Mouse (Mus musculus) ovary, postnatal 10 days (tissue): ENCODE measurements at regions not wholly inside any gene's neighbourhood (a gene's known extent, or its start where the extent isn't known, plus 50 kb on each side); places are given as distances from the start of the nearest gene placed in this dataset.

Experiments
- DNase-seq: peaks from one replicate; pipeline ENCODE4 v3.0.0; 2022; ENCODE audit warnings: low spot score

DNA sequence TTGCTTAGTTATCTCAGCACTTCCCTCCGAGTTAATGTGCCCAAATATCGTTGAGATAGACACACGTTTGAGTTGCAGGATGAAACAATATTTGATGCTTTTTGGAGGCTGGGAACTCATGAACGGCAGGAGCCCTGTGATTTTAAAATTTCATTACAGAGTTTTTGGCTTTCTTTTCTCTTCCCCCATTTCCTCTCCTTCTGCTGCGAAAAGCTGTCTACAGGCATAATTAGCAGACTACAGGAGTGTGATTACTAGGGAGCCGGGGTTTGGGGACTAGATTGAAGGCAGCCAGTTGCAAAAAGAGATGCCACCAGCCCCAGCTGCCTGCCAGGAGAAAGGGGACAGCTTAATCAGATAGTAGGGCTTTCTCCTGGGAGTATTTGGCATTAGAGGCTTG lies 274.2 kb upstream of the Mki67 start:
- DNase-seq = no peak

- no peak for DNase-seq
These were observed 280.7 kb upstream of the Mki67 start for GRCm38 (mm10) chr7:135996896-135997295.

DNA sequence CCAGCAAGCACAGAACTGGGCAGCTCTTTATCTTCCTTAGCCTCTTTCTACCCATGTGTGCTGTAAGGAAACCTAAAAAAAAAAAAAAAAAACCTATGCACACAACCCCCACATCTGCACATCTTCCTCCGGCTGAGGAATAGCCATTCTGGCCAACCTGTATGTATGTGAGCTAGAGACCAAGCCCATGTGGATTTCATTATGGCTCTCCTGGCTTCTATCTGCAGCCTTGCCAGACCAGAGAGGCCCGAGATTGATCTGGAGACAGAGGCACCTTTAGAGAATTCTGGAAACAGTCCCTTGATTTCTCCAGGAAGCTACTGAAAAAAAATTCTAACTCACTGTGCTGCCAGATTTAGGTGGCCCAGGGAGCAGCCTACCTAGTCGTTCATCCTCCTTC lies 281.5 kb upstream of the Mki67 start:
- no peak for DNase-seq

DNA sequence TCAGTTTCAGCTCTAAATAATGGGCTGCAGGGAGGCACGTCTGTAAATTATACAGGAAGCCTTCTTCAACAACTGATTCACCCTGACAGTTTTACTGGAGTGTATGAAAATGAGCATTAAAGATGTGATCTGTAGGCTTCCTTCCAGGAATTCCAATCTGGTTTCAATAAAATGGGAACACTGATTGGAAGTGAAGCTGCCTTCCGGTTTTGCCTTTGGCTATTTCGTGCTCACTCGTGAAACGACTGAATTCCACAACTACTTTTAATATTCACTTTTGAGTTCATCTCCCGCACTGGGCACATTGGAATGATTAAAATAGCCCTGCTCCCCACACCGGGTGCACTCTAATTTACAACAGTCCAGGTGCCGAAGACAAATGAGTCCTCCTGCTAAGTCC lies 286.2 kb upstream of the Mki67 start:
- DNase-seq = no peak

GRCm38 (mm10) chr7:136003291-136003690 lies 287.1 kb upstream of the Mki67 start:
- DNase-seq = no peak

DNA sequence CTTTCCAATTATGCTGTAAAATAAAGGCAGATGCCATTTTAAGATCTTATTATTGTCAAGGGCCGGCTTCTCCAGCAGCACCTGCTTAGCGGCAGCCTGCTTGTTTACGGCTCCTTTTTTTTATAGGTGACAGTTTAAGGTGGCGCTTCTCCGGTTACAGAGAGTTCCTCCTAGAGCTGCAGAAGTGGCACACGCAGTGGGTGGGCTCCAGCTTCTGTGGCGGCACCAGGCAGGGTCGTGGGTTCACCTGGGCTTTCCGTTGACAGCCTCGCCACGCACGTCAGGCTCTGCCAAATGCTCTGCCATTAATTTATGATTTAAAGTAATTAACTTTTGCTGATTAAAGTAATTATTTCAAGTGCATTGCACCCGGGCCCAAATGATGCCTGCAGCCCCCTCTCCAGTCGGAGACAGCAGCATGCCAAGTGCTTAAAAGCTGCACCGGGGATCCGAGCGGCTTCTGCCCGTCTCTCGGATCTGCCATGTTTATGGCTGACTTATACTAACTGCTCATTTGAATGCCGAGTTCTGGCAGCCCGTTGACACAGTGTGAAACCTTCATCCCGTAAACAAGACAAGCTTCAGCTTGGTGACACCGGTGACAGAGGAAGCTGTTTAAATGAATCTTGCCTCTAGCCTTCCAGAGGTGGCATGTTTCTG lies 291.8 kb upstream of the Mki67 start:
- no peak for DNase-seq

DNA sequence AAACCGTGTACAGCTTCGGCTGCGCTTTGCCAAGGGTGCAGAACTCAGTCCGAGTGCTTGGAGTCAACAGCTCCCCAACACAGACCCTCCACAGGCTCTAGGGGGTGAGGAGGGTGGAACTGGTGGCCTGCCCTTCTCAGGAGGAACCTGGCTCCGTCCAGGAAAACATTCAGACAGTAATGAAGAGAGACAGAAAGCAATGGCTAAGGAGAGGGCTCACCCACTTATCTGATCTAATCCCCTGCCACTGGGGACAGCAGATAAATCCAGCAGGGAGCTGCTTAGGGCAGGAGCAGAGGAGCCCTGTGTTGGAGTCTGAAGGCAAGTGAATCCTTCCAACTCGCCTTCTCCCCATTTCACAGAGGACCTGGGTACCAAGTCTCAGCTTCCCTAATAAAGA lies 292.3 kb upstream of the Mki67 start:
- DNase-seq = no peak

DNA sequence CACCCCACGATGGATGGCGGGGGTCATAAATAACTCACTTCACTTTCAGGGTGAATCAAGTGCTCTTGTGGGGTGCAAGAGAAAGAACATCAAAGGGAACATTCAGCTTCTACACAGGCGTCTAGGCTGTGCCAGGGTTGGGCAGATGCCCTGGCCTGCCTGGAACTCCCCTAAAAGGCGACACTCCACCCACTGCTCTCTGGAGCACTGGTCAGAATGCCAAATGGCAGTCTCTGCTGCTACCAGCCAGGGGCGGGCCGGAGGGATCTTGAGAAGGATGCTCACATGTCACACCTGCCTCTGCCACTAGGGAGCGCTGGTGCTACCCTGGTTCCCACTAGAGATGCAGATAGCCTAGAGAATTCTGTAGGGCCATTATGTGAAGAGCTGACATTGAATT lies 293.9 kb upstream of the Mki67 start:
- no peak for DNase-seq

- DNase-seq = no peak
These were observed 298.5 kb upstream of the Mki67 start for GRCm38 (mm10) chr7:136014706-136015105.

DNA sequence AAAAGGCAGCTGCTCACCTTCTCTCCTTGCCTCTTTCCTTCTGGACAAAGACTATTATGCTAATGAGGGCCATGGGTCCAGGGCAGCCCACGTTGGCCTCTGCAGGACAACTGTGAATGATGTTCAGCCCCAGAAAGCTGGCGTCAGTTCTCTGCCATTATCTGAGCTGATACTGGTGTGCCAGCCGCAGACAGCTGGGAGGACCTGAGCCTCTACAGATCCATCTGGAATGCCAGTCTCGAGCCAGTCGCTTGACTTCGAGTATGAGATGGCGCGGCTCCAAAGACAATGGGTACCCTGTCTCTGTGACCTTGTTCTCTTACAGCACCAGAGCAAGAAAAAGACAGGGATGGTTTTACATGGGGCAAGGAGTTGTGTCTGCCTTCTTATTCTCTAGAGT lies 300.8 kb upstream of the Mki67 start:
- DNase-seq = no peak

DNA sequence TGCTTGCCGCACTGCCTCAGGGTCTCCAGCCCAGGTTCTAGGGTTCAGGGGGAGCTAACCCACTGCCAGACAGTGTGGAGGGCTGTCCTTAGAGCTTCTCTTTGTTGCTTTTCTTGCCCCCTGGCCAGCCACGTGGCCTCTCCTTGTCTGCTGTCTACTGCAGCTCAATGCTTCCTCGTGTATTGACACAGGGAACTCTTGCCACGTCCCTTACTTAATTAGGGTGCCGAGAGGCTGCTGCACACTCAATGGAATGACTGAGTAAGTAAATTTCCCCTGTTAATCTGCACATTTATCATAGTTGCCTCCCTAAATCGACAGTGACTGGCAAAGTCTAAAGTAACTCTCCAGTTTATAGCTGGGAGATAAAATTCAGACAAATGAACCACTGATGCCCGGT lies 304.4 kb upstream of the Mki67 start:
- DNase-seq = no peak

DNA sequence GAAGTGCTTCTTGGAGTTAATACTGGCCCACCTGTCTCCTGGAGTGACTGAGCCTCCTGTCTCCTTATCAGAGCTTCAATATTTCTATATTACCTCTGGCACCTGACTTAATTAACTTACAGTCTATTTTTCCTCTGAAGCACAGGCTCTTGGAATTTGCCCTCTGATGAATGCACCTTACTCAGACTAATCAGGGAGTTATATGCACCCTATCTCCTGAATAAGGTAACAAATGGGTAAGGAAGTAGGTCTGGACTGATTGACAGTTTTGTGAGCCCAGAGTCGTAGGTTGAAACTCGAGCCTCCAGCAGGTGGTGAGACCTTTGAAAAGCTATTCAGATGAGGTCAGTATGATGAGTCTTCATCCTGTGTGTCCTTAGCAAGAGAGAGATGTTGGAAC lies 304.9 kb upstream of the Mki67 start:
- DNase-seq = no peak

DNA sequence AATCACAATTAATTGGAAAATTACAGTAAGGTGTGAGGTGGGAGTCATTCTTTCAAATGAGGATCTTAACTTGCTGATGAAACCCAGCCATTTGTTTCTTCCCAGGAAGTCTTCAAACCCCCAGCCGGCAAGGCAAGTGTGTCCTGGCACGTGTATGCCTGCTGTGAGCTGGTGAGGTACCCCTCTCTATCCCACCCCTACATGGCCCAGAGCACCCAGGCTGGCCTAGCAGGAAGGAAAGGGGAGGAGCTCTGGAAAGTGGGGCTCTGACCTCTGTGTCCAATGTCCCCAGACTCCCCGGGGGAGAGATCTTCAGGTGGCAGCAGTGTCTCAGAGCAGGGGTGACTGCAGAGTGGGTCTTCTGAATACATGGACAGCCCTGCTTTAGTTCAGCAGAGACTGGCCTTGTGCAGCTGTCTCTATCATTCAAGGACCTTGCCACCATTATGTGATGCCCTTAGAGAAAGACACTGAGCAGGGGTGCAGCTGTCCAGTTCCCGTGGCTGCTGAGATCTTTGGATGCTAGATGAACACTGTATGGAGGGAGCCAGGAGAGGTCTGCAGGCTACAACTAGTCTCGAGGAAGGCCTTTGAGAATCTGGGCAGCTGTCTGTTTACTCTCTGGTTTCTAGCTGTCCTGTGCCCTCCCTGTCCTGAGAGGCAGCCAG lies 306.8 kb upstream of the Mki67 start:
- no peak for DNase-seq

- no peak for DNase-seq
These were observed 310.3 kb upstream of the Mki67 start for GRCm38 (mm10) chr7:136026451-136026850.

DNA sequence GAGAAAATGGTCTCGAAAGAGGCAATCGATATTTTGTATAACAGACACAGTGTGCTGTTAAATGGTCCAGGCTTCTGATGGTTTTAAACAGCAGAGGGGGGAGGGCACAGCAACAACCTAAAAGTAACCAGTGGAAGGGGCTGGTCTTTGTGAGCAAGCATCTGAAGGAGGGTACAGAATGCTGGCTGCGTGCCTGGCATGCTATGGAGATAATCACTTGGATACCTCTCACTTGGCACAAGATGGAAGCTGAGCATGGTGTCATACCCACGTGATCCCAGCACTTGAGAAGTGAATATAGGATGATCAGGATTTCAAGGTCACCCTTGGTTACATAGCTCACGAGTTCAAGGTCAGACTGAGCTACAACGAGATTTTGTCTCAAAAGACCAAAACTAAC lies 315.9 kb upstream of the Mki67 start:
- no peak for DNase-seq

DNA sequence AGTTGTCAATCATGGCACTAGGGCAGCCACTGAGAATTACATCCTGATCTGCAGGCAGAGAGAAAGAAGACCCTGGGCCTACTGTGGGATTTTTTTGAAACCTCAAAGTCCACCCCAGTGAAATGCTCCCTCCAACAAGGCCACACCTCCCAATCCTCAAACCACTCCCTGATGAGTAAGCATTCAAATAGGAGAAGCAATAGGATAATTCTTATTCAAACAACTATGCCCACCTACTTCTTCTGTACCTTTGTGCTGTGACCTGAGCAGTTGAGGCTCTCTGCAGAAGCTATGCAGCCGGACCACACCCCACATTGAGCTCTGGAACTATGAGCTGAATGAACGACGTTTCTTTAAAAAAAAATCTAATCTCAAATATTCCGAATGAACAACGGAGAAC lies 317.4 kb upstream of the Mki67 start:
- no peak for DNase-seq

DNA sequence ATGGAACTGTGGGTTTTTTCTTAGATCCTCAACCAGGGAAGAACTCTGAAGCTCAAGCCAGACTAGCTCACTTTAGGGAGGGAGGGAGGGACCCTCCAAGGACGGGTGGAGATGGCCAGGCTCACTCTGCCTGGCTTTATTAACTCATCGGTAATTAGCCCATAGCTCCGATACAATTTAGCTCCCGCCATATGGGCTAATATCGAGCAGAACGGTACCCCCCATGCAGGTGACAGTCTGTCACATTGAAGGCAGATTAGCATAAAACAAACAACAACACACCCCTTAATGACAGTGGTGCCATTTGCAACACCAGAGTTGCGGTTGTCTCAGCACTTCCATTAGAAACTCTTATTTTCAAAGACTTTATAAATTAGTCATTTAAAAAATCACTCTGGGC lies 319.6 kb upstream of the Mki67 start:
- no peak for DNase-seq

DNA sequence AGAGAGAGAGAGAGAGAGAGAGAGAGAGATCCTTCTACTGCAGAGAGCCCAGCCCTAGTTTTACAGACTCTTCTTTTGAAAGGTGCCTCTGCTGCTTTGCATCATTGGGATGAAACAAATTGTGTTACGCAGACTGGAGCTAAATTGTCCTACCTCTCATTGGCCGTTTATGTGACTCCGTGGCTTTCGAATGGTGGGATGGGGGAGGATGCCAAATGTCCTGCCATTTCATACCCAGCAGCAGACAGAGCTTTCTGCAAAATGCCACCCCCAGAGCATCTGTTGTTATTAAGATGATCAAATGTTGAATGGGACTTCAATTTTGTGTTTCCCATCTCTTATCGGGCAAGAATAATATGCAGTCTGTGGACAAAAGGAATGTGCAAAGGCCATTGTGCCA lies 321.9 kb upstream of the Mki67 start:
- no peak for DNase-seq

DNA sequence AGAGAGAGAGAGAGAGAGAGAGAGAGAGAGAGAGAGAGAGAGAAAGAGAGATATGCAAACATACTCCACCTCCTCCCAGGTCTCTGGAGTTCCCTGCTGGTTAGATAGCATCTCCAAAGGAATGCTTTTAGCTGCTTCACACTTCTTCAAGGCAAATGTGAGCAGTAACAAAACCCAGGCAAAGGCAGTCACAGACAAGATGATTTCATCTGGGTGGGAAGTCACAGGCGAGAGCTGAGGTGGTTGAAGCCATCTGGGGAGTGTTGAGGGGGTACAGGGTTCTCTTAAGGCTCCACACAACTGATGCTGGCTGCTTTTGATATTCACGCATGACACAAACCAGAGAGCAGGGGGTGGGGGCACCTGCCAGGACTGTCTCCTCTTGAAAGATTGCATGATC lies 322.7 kb upstream of the Mki67 start:
- no peak for DNase-seq

DNA sequence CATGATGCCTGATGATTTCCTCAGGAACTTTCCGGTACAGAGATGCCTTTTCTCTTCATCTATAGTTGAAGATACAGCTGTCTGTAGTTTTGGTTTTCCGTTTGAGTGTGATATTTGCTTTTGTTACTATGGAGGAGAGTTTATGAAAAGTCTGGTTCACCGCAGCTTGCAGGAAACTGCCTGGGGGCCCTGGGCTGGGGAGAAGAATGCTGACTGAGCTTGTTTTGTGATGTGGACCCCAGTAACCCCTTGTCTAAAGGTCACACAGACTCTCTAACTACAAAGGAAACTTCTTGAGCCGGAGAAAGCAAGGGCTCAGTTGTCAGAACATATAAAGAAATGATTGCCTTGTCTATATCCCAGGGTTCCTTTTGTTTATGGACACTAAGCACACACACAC lies 325.8 kb upstream of the Mki67 start:
- DNase-seq = no peak

GRCm38 (mm10) chr7:136046645-136047363 lies 330.6 kb upstream of the Mki67 start:
- peak; percentile 44 for DNase-seq

DNA sequence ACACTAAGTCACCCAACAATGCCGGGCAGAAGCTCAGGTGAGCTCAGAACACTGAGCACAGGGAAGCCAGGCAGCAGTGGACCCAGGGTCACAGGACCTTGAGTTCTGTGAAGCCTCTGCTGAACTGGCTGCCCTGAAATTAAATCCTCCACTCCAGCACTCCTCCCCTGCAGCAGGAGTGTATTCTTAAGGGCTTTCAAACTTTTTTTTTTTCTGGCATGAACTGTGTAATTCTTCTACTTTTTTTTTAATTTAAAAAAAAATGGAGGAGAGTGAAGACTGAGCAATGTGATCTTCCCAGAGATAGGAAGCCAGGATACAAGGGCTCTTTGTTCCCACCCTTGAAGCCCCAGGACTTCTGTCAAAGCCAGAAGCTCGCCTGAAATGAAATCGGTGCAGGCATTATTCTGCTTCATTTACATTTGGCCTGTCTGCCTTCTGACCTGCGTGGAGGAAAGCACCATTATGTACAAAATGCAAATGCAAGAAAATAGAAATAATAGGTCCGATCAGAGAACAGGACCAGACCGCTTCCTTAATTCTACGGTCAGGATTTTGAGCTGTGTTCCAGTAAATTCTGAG lies 331.3 kb upstream of the Mki67 start:
- no peak for DNase-seq

- no peak for DNase-seq
These were observed 332.9 kb upstream of the Mki67 start for GRCm38 (mm10) chr7:136048925-136049586.
